Mouse (Mus musculus): ENCODE data around the gene Gmppa.

Gmppa gene

GRCm38 (mm10) chr1:75423780-75424390 lies 11.8 kb upstream of the Gmppa start:
- DNase-seq (ENCODE audit: low spot score), result no peak

- DNase-seq (ENCODE audit: low spot score), result no peak
These were observed 9.8 kb upstream of the Gmppa start for GRCm38 (mm10) chr1:75425796-75426471.

GRCm38 (mm10) chr1:75438782-75439181 lies 3.1 kb downstream of the Gmppa start:
- DNase-seq (ENCODE audit: low spot score), result no peak

- DNase-seq (ENCODE audit: low spot score), result no peak
These were observed 4.9 kb downstream of the Gmppa start for GRCm38 (mm10) chr1:75440661-75441060.

GRCm38 (mm10) chr1:75441471-75441996 lies 5.8 kb downstream of the Gmppa start:
- DNase-seq (ENCODE audit: low spot score), result no peak

- no peak for DNase-seq (ENCODE audit: low spot score)
These were observed 6.4 kb downstream of the Gmppa start for GRCm38 (mm10) chr1:75442171-75442570.

- DNase-seq (ENCODE audit: low spot score), result no peak
These were observed 7.1 kb downstream of the Gmppa start for GRCm38 (mm10) chr1:75442811-75443210.

GRCm38 (mm10) chr1:75443247-75444024 lies 7.7 kb downstream of the Gmppa start:
- no peak for DNase-seq (ENCODE audit: low spot score)

- no peak for DNase-seq (ENCODE audit: low spot score)
These were observed 8.5 kb downstream of the Gmppa start for GRCm38 (mm10) chr1:75444208-75444607.

GRCm38 (mm10) chr1:75445141-75445701 lies 9.5 kb downstream of the Gmppa start:
- DNase-seq (ENCODE audit: low spot score), result no peak

- peak; percentile 74 for DNase-seq (ENCODE audit: low spot score)
These were observed 10.3 kb downstream of the Gmppa start for GRCm38 (mm10) chr1:75445751-75446611.

- no peak for DNase-seq (ENCODE audit: low spot score)
These were observed 10.9 kb downstream of the Gmppa start for GRCm38 (mm10) chr1:75446656-75447055.

GRCm38 (mm10) chr1:75447265-75448051 lies 11.7 kb downstream of the Gmppa start:
- DNase-seq (ENCODE audit: low spot score), result no peak

- DNase-seq (ENCODE audit: low spot score), result no peak
These were observed 12.3 kb downstream of the Gmppa start for GRCm38 (mm10) chr1:75448052-75448431.

- no peak for DNase-seq (ENCODE audit: low spot score)
These were observed 13.2 kb downstream of the Gmppa start for GRCm38 (mm10) chr1:75448937-75449336.

GRCm38 (mm10) chr1:75449377-75450135 lies 13.8 kb downstream of the Gmppa start:
- DNase-seq (ENCODE audit: low spot score), result no peak

- DNase-seq (ENCODE audit: low spot score), result no peak
These were observed 14.7 kb downstream of the Gmppa start, which contains the start of gene Asic4 for GRCm38 (mm10) chr1:75450314-75451005. Gene Asic4, plus strand, starts transcription at chr1:75450436.

- DNase-seq (ENCODE audit: low spot score), result no peak
These were observed 16.2 kb downstream of the Gmppa start for GRCm38 (mm10) chr1:75451900-75452299.

- DNase-seq (ENCODE audit: low spot score), result no peak
These were observed 19.7 kb downstream of the Gmppa start for GRCm38 (mm10) chr1:75455433-75455832.
